Mouse (Mus musculus) C2C12 (cell line): ENCODE measurements around the gene Gli2.

Source experiments
- CTCF ChIP-seq: IDR thresholded peaks from one replicate; pipeline ENCODE4 v1.5.1; 2011; ENCODE audit not compliant: control insufficient read depth, insufficient read depth, insufficient read length
- MYOD1 ChIP-seq: IDR thresholded peaks from one replicate; pipeline ENCODE4 v1.6.1; 2011; ENCODE audit warnings: low read depth; ENCODE audit not compliant: control insufficient read depth, insufficient read length
- USF1 ChIP-seq: IDR thresholded peaks from one replicate; pipeline ENCODE4 v1.6.1; 2011; ENCODE audit warnings: low read depth, mild to moderate bottlenecking, control low read depth, moderate library complexity

- TF ChIP-seq USF1 (no peak), MYOD1 (no peak), CTCF (no peak)
These were observed 70.6 kb downstream of the Gli2 start for GRCm38 (mm10) chr1:118982805-118983211.
